Mouse (Mus musculus): Measurements from ENCODE around the gene Tas2r144.

The Tas2r144 gene

DNA sequence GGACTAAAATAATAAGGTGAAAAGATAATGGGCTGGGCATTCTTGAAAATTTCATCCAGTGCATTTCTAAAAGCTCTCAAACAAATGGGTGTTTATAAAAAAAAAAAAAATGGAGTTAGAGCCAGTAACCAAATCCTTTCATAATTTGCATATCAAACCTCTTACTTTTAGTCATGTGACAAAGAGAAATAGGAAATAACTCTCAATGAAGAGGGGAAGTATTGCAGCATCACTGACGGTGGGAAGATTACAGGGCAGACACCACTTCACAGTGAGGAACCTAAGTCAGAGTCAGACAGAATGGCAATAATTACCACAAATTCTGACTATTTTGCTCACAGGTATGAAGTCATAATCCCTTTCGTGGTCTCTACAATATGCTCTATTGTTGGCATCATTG lies at the start of gene Tas2r144:
TSS of gene Tas2r144 (plus strand) at position 301 of the 400 bp plus-strand sequence.
- DNase-seq (ENCODE audit: low spot score in 2 of 2) = no peak

DNA sequence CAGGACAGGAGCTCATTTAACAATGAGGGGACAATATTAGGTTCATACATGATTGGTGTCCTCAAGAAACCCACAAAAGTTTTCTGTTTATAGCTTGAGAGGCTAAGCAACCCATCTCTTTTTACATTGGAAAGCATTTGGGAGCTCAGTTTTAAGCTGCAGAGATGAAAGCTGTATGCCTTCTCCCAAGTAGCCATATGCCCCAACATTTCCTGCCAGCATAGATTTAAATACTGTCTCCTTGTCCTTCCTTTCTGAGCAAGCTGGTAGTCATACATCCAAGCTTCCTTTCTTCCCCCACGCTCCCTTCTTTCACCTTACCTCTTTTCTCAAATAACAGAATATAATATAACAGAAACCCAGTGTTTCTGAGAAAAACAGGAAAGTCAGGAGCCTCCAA lies 32.7 kb upstream of the Tas2r144 start:
- no peak for DNase-seq (ENCODE audit: low spot score in 2 of 2)

- peak in 1 of 2 experiments; percentile 7 for DNase-seq (ENCODE audit: low spot score in 2 of 2)
Observed at GRCm38 (mm10) chr6:42186230-42186629, 28.9 kb upstream of the Tas2r144 start.

DNA sequence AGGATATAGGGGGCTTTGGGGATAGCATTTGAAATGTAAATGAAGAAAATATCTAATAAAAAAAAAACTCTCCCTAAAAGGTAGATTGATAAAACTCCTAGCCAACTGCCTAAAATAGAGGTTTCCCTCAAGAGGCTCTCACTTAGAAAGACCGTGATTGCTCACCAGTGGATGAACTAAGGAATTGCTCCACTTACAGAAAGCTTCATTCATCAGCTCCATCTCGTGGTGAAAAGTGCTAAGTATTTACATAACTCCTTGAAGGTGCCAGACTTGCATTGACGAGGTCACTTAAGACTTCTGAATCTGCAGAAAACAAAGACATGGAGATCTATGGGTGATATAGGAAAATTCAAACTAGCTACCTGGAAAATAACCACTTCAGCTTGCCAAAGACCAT lies 17.4 kb upstream of the Tas2r144 start:
- DNase-seq (ENCODE audit: low spot score in 2 of 2) = peak in 1 of 2 experiments; percentile 5

DNA sequence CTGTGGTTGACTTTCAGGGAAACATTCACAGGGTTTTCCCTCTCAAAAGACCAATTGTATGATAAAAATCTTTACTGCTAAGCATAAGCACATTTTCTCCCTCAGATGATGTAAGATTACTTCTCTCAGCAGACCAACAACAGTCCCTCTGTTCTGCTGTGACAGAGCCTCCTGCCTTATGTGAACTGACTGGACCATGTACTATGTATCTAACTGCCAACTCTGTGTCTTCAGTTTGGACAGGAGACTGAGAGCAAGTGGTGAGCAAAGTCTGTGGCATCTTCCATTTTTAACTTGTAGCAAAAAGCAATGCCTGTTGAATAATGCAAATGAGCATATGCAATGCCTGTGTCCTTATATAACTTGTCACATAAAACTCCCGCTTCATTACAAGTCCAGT lies 15.6 kb upstream of the Tas2r144 start:
- no peak for DNase-seq (ENCODE audit: low spot score in 2 of 2)

DNA sequence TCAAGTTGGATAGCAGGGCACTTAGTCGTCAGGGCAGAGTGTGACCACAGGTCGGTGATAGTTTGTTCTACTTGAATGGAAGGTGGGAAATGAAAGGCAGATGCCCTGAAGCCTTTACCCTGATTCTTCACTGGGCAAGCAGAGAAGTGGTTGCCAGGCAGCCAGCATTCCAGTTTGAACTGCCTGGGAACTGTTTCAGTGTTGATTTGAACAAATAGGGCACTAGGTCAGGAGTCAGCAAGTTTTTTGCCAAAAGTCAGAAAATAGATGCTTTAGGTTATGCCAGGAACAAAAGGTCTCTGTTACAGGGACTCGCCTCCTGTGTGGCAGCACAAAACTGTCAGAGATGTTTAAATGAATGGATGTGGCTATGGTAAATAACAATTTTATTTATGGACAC lies 7.2 kb downstream of the Tas2r144 start:
- DNase-seq (ENCODE audit: low spot score in 2 of 2) = no peak

DNA sequence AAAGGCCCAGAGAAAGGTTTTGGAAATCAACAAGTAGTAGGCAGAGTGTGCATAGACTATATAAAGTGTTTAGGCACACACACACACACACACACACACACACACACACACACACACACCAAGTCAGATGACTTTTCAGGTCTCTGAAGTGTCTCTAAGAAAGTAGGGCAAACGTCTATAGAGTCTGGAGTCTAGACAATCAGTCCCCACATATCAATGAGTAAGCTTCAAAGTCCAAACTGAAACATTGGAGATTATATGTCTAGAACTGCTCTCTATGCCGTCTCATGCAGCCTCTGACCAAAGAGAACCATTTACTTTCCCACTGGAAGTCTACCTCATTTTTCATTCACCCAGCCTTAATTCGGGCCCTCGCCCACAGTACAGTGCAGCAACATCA lies 9.9 kb downstream of the Tas2r144 start:
- DNase-seq (ENCODE audit: low spot score in 2 of 2) = no peak

DNA sequence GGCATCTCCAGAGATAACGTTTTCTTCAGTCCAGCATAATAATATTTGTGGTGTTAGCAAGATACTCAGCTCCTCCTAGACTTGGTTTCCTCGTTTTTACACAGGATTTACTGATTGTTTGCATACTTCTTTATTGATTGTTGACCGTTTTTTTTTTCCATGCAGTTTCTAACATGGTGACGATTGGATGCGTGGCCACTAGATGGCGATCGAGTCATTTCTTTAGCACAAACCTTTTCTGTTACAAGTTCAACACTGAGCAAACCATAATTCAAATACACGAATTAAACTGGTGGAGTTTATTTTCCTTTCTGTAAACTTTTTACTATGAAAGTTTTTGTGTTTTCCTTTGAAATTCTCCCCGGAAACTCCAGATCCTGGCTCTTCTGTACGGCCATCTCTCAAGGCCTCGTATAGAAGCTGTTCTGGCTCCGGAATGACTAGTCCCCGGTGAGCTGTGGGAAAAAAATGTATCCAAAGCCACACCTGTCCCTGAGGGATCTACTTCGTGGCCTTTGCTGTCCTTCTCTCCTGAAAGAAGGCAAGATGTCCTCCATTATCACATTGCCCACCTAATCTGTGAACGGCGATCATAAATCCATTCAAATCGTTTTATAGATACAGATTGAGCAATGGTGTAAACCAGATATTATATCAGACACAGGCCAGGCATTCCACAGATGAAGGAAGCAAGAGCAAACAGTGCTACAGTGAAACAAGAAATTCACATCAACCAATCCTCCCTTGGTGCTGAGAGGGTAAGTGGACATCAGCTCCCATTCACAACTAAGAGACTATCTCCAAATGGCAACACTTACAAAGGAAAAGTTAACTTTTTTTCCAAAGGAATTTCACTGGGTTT lies 12.3 kb downstream of the Tas2r144 start:
- DNase-seq (ENCODE audit: low spot score in 2 of 2) = peak; percentile 14 to 74

- DNase-seq (ENCODE audit: low spot score in 2 of 2) = no peak
Observed at GRCm38 (mm10) chr6:42229610-42230009, 14.5 kb downstream of the Tas2r144 start.

- DNase-seq (ENCODE audit: low spot score in 2 of 2) = no peak
Observed at GRCm38 (mm10) chr6:42231191-42231590, 16.1 kb downstream of the Tas2r144 start.

DNA sequence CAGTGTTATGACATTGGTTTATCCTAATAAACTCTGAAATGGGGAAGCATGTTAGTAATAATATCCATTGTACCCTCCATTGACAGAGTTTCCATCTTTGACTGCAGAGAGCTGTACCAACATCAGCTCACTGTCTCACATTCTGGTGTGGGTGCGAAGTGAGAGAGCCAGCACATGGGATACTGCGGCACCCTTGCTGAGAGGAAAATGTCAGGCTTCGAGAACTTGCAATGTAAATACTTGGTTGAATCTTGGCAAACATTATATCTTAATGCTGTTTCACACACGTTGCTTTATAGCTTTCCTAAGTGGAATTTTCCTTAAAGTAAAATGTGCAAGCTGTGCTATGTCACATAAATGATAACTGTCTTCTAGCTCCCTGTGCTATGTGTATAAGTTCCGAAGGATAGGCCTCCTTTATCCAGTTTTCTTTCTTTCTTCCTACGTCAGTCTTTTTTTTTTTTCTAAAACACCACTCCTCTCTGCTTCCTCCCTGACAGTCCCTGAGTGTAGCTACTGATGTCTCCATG lies 22.2 kb downstream of the Tas2r144 start:
- no peak for DNase-seq (ENCODE audit: low spot score in 2 of 2)

GRCm38 (mm10) chr6:42241311-42242045 lies 26.4 kb downstream of the Tas2r144 start:
- no peak for DNase-seq (ENCODE audit: low spot score in 2 of 2)

- peak; percentile 71 to 81 for DNase-seq (ENCODE audit: low spot score in 2 of 2)
Observed at GRCm38 (mm10) chr6:42245711-42246353, 30.7 kb downstream of the Tas2r144 start, which contains the start of gene Gstk1. Gstk1 (plus strand) TSS chr6:42245935.

DNA sequence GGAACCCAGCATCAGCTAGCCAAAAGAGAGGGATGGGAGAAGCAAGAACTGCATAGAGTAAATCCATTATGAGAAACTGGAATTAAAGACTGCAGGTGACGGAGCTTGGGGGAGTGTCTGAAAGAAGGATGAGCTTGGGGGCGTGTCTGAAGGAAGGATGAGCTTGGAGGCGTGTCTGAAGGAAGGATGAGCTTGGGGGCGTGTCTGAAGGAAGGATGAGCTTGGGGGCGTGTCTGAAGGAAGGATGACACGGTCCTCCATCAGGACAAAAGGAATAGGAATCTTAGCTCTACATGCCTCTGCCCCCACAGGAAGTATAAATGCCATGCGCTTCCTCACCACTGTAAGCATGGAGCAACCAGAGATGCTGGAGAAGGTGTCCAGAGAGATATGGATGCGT lies 32.0 kb downstream of the Tas2r144 start:
- peak in 1 of 2 experiments; percentile 14 for DNase-seq (ENCODE audit: low spot score in 2 of 2)

GRCm38 (mm10) chr6:42247981-42248380 lies 32.9 kb downstream of the Tas2r144 start:
- no peak for DNase-seq (ENCODE audit: low spot score in 2 of 2)

DNA sequence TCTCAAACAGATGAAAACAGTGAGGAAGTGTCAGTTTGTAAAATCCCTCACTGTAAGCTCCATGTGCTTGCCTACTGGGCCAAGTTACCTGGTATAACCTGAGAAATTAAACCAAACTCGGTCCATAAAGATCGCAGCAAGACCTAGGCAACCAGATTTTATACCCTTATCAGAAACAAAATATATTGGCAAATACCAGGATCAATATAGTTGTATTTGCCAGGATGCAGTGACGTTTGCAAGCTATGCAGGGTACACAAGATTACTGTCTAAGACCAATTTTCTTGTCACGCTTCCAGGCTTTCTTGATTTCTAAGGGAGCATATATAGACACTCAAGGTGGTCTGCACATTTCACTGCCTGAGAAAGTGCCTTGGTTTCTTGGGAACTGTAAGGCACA lies 36.7 kb downstream of the Tas2r144 start:
- DNase-seq (ENCODE audit: low spot score in 2 of 2) = no peak

DNA sequence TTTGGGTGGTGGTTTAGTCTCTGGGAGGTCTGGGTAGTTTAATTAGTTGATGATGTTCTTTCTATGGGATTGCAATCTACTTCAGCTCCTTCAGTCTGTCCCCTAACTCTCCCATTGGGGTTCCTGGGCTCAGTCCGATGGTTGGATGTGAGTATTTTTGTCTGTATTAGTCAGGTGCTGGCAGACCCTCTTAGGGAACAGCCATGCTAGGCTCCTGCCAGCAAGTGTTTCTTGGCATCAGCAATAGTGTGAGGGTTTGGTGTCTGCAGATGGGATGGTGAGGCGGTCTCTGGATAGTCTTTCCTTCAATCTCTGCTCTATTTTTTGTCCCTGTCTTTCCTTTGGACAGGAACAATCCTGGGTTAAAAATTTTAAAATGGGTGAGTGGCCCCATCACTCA lies 38.0 kb downstream of the Tas2r144 start:
- DNase-seq (ENCODE audit: low spot score in 2 of 2) = no peak

GRCm38 (mm10) chr6:42257303-42257863 lies 42.3 kb downstream of the Tas2r144 start:
- DNase-seq (ENCODE audit: low spot score in 2 of 2) = peak; percentile 58 to 77

GRCm38 (mm10) chr6:42260430-42260829 lies 45.3 kb downstream of the Tas2r144 start:
- no peak for DNase-seq (ENCODE audit: low spot score in 2 of 2)

GRCm38 (mm10) chr6:42261524-42262170 lies 46.5 kb downstream of the Tas2r144 start, which contains the start of gene Tmem139:
Tmem139 (plus strand) TSS chr6:42261970.
- DNase-seq (ENCODE audit: low spot score in 2 of 2) = no peak
